Mouse (Mus musculus) thymus, postnatal 25 days (tissue): ENCODE measurements around the gene Atp6v0e.

Source experiments
- DNase-seq: peaks from one replicate; pipeline ENCODE4 v3.0.0; 2022

The Atp6v0e gene

GRCm38 (mm10) chr17:26688795-26689735, 26.0 kb downstream of the Atp6v0e start:
- no peak for DNase-seq

GRCm38 (mm10) chr17:26689810-26690209, 26.8 kb downstream of the Atp6v0e start:
- DNase-seq: no peak

GRCm38 (mm10) chr17:26690236-26690635, 27.2 kb downstream of the Atp6v0e start:
- DNase-seq: no peak

GRCm38 (mm10) chr17:26691110-26691509, 28.1 kb downstream of the Atp6v0e start:
- DNase-seq: no peak

GRCm38 (mm10) chr17:26693424-26693823, 30.4 kb downstream of the Atp6v0e start:
- DNase-seq: no peak

GRCm38 (mm10) chr17:26694171-26694570, 31.1 kb downstream of the Atp6v0e start:
- DNase-seq: no peak

GRCm38 (mm10) chr17:26695193-26695592, 32.2 kb downstream of the Atp6v0e start:
- no peak for DNase-seq

GRCm38 (mm10) chr17:26698846-26699245, 35.8 kb downstream of the Atp6v0e start:
- peak; percentile 27 for DNase-seq

GRCm38 (mm10) chr17:26699819-26700616, 37.0 kb downstream of the Atp6v0e start:
- DNase-seq: no peak

GRCm38 (mm10) chr17:26701565-26701964, 38.5 kb downstream of the Atp6v0e start:
- DNase-seq: no peak

GRCm38 (mm10) chr17:26702621-26703020, 39.6 kb downstream of the Atp6v0e start:
- DNase-seq: no peak

- DNase-seq: no peak
Observed at GRCm38 (mm10) chr17:26703671-26704070, 40.6 kb downstream of the Atp6v0e start.

- DNase-seq: no peak
Observed at GRCm38 (mm10) chr17:26705463-26706359, 42.7 kb downstream of the Atp6v0e start.

- no peak for DNase-seq
Observed at GRCm38 (mm10) chr17:26707066-26707465, 44.0 kb downstream of the Atp6v0e start.

GRCm38 (mm10) chr17:26708499-26708898, 45.5 kb downstream of the Atp6v0e start:
- DNase-seq: no peak

- DNase-seq: no peak
Observed at GRCm38 (mm10) chr17:26708993-26709590, 46.1 kb downstream of the Atp6v0e start.

- DNase-seq: no peak
Observed at GRCm38 (mm10) chr17:26710049-26710448, 47.0 kb downstream of the Atp6v0e start.

GRCm38 (mm10) chr17:26715271-26715758, 52.3 kb downstream of the Atp6v0e start, which contains the start of gene Crebrf:
Gene Crebrf (plus strand): TSS chr17:26715650.
- peak; percentile 99 for DNase-seq

GRCm38 (mm10) chr17:26715916-26716717, 53.1 kb downstream of the Atp6v0e start:
- peak; percentile 94 for DNase-seq

- DNase-seq: no peak
Observed at GRCm38 (mm10) chr17:26717868-26718267, 54.8 kb downstream of the Atp6v0e start.

GRCm38 (mm10) chr17:26719405-26719804, 56.4 kb downstream of the Atp6v0e start:
- DNase-seq: no peak
